Mouse (Mus musculus) bone marrow, adult 2 months (tissue): Measurements from ENCODE around the gene Cbx7. TPM values are rescaled to one million over a fixed set of nuclear protein-coding genes. Genes with fewer than 3 reads are reported as not detected.
"Not testable (repeated sequence)": the region's sequence is repeated elsewhere in the genome, so short reads cannot be mapped to it uniquely, and the experiment has no call there.

Experiments used
- H3K27ac ChIP-seq: fragments of 200-500 bp; 2 replicates; pipeline ENCODE4 v1.5.1; 2012; ENCODE audit warnings: low read depth, mild to moderate bottlenecking, control low read depth, inconsistent platforms, low read length; ENCODE audit not compliant: control insufficient read depth, poor library complexity, insufficient read depth
- H3K4me1 ChIP-seq: fragments of 200-500 bp; 2 replicates; pipeline ENCODE4 v1.6.1; 2011; ENCODE audit warnings: low read length; ENCODE audit not compliant: control insufficient read depth, insufficient read depth
- H3K4me3 ChIP-seq: fragments of 200-500 bp; replicated peaks from 2 replicates; pipeline ENCODE3; 2011; ENCODE audit warnings: mild to moderate bottlenecking, low read depth, low read length, control low read depth; ENCODE audit not compliant: control insufficient read depth
- CTCF ChIP-seq: fragments of 200-500 bp; IDR thresholded peaks from 2 replicates; pipeline ENCODE4 v1.5.1; 2011; ENCODE audit warnings: low read length, control low read depth; ENCODE audit not compliant: control insufficient read depth, insufficient read depth
- POLR2A ChIP-seq: fragments of 200-500 bp; IDR thresholded peaks from 2 replicates; pipeline ENCODE4 v1.6.1; 2011; ENCODE audit warnings: low read depth, mild to moderate bottlenecking, control low read depth, low read length, borderline replicate concordance; ENCODE audit not compliant: control insufficient read depth
- WGBS: fragments of 180-500 bp; shearing (Covaris S2); methylation state at CpG from one replicate; pipeline ENCODE4 v1.1.7; 2018; 5-methylcytosine and 5-hydroxymethylcytosine counted together
- polyA plus RNA-seq: library from polyadenylated mRNA; stranded (reverse); fragments of >200 nt; gene quantifications from 2 replicates; pipeline ENCODE4 v1.2.4, GENCODE M21; 2011; ENCODE audit warnings: low replicate concordance; ENCODE audit not compliant: missing spikeins, insufficient read depth, insufficient read length

Gene Cbx7
- polyA plus RNA-seq, 1 experiment = 22.5 TPM

- no peak overlapping the region for H3K4me3 ChIP-seq
- TF ChIP-seq POLR2A (no peak), CTCF (peak; percentile 39; the same call in 1 of the 2 replicates)
- H3K27ac ChIP-seq = no peak overlapping the region
- WGBS = 85% methylated on average over 9 of the region's 9 CpGs
- H3K4me1 ChIP-seq = no peaks in the 10 kb centered on the region
Measured at GRCm38 (mm10) chr15:79946790-79947189, 24.1 kb downstream of the Cbx7 start.

GRCm38 (mm10) chr15:79946022-79946421, 24.9 kb downstream of the Cbx7 start:
- WGBS = 9% methylated on average over 4 of the region's 4 CpGs
- no peaks in the 10 kb centered on the region for H3K4me1 ChIP-seq
- peak; percentile 99 for TF ChIP-seq CTCF
- TF ChIP-seq POLR2A = no peak
- no peak overlapping the region for H3K4me3 ChIP-seq
- no peak overlapping the region for H3K27ac ChIP-seq

GRCm38 (mm10) chr15:79944948-79945347, 26.0 kb downstream of the Cbx7 start:
- 82% methylated on average over 5 of the region's 5 CpGs for WGBS
- H3K27ac ChIP-seq = no peak overlapping the region
- no peak overlapping the region for H3K4me3 ChIP-seq
- TF ChIP-seq POLR2A (no peak), CTCF (no peak)
- H3K4me1 ChIP-seq = no peaks in the 10 kb centered on the region

- Histone ChIP-seq H3K4me3 (no peak overlapping the region), H3K27ac (no peak overlapping the region), H3K4me1 (no peaks in the 10 kb centered on the region)
- TF ChIP-seq CTCF (no peak), POLR2A (no peak)
- WGBS = 83% methylated on average over 3 of the region's 3 CpGs
Measured at GRCm38 (mm10) chr15:79943584-79943983, 27.3 kb downstream of the Cbx7 start.

GRCm38 (mm10) chr15:79942541-79942940, 28.4 kb downstream of the Cbx7 start:
- Histone ChIP-seq H3K4me3 (no peak overlapping the region), H3K27ac (no peak overlapping the region), H3K4me1 (no peaks in the 10 kb centered on the region)
- 85% methylated on average over 6 of the region's 6 CpGs for WGBS
- TF ChIP-seq CTCF (no peak), POLR2A (no peak)

GRCm38 (mm10) chr15:79940932-79941331, 30.0 kb downstream of the Cbx7 start:
- Histone ChIP-seq H3K4me1 (no peaks in the 10 kb centered on the region), H3K27ac (no peak overlapping the region), H3K4me3 (no peak overlapping the region)
- TF ChIP-seq POLR2A = no peak
- TF ChIP-seq CTCF = peak; percentile 86
- WGBS = 21% methylated on average over 8 of the region's 8 CpGs

GRCm38 (mm10) chr15:79939913-79940312, 31.0 kb downstream of the Cbx7 start:
- Histone ChIP-seq H3K4me3 (no peak overlapping the region), H3K27ac (no peak overlapping the region), H3K4me1 (no peaks in the 10 kb centered on the region)
- WGBS = 85% methylated on average over 16 of the region's 16 CpGs
- TF ChIP-seq CTCF (no peak), POLR2A (no peak)

- not testable (repeated sequence) for H3K4me3 ChIP-seq, H3K27ac ChIP-seq, H3K4me1 ChIP-seq
- 84% methylated on average over 6 of the region's 7 CpGs for WGBS
Measured at GRCm38 (mm10) chr15:79939501-79939900, 31.4 kb downstream of the Cbx7 start.

GRCm38 (mm10) chr15:79939020-79939419, 31.9 kb downstream of the Cbx7 start:
- TF ChIP-seq POLR2A = no peak
- no peak for TF ChIP-seq CTCF
- 83% methylated on average over 12 of the region's 12 CpGs for WGBS
- Histone ChIP-seq H3K4me1 (no peaks in the 10 kb centered on the region), H3K4me3 (no peak overlapping the region), H3K27ac (no peak overlapping the region)
